Mouse (Mus musculus) hindbrain, postnatal 0 days (tissue): Measurements from ENCODE around the gene Chga. TPM values are rescaled to one million over a fixed set of nuclear protein-coding genes. Genes with fewer than 3 reads are reported as not detected.

Source experiments
- ATAC-seq: fragments of 200-750 bp; cut with Nextera tagmentation; 2 replicates; pipeline ENCODE4 v1.8.0; 2017; ENCODE audit warnings: mild to moderate bottlenecking, moderate TSS enrichment, moderate library complexity
- DNase-seq: peaks from one replicate; pipeline ENCODE4 v3.0.0-alpha.2; 2015; ENCODE audit warnings: low spot score
- H3K27ac ChIP-seq: fragments of 300-500 bp; sonication (generic); 2 replicates; pipeline ENCODE4 v1.5.1; 2014; ENCODE audit warnings: mild to moderate bottlenecking
- H3K27me3 ChIP-seq: fragments of 300-500 bp; sonication (generic); 2 replicates; pipeline ENCODE4 v1.6.1; 2014; ENCODE audit warnings: low read length, mixed read lengths; ENCODE audit not compliant: insufficient read depth
- H3K36me3 ChIP-seq: fragments of 300-500 bp; sonication (generic); 2 replicates; pipeline ENCODE4 v1.6.1; 2014; ENCODE audit warnings: low read length, mixed read lengths; ENCODE audit not compliant: insufficient read depth
- H3K4me1 ChIP-seq: fragments of 300-500 bp; sonication (generic); 2 replicates; pipeline ENCODE4 v1.6.1; 2014; ENCODE audit warnings: antibody characterized with exemption, low read length, mixed read lengths; ENCODE audit not compliant: insufficient read depth
- H3K4me2 ChIP-seq: fragments of 300-500 bp; sonication (generic); 2 replicates; pipeline ENCODE4 v1.6.1; 2014; ENCODE audit warnings: low read depth, mild to moderate bottlenecking, low read length, moderate library complexity, mixed read lengths
- H3K4me3 ChIP-seq: fragments of 300-500 bp; sonication (generic); 2 replicates; pipeline ENCODE4 v1.5.1; 2014; ENCODE audit warnings: low read length
- H3K9ac ChIP-seq: fragments of 300-500 bp; sonication (generic); replicated peaks from 2 replicates; pipeline ENCODE4 v1.6.1; 2014; ENCODE audit warnings: mild to moderate bottlenecking, low read length, moderate library complexity, mixed read lengths
- H3K9me3 ChIP-seq: fragments of 300-500 bp; sonication (generic); 2 replicates; pipeline ENCODE4 v1.6.1; 2016; ENCODE audit warnings: low read length, mixed read lengths
- CTCF ChIP-seq: IDR thresholded peaks from 2 replicates; pipeline ENCODE4 v1.5.1; 2016; ENCODE audit warnings: antibody characterized with exemption, control low read depth, low read depth
- WGBS: fragments of 180-500 bp; shearing (Covaris S2); extraction: QIAGEN DNeasy Blood & Tissue Kit; methylation state at CpG from one replicate; pipeline ENCODE4 v1.1.7; 2014; 5-methylcytosine and 5-hydroxymethylcytosine counted together
- polyA plus RNA-seq: library from polyadenylated mRNA; unstranded; fragments of >200 nt; fragmentation: Nextera tagmentation; extraction: Ambion mirVana; gene quantifications from 2 replicates; pipeline ENCODE4 v1.2.1, GENCODE M21; 2015
- total RNA-seq: library from RNA; depleted of rRNA; stranded (reverse); fragments of >200 nt; gene quantifications from 2 replicates; pipeline ENCODE4 v1.2.3, GENCODE M21; 2014

Chga gene
- total and polyA plus RNA-seq, 2 experiments from 2014 or later: 160 to 255 TPM

- 81% methylated on average over 4 of the region's 4 CpGs for WGBS
- no peaks in the 10 kb centered on the region for H3K36me3 ChIP-seq
- H3K4me2 ChIP-seq: no peak overlapping the region
- DNase-seq (no peak), ATAC-seq (no peak)
- H3K4me3 ChIP-seq: no peak overlapping the region
- no peak overlapping the region for H3K9ac ChIP-seq
- no peak for TF ChIP-seq CTCF
- H3K27ac ChIP-seq: no peak overlapping the region
- H3K27me3 ChIP-seq: no peaks in the 10 kb centered on the region
- no peaks in the 10 kb centered on the region for H3K9me3 ChIP-seq
- H3K4me1 ChIP-seq: peaks cover 1% of the 10 kb centered on the region; the same call in 1 of the 2 replicates
Observed at GRCm38 (mm10) chr12:102516151-102516550, 38.6 kb upstream of the Chga start.

- no peak overlapping the region for H3K4me2 ChIP-seq
- DNase-seq: no peak
- H3K9ac ChIP-seq: no peak overlapping the region
- H3K4me1 ChIP-seq: peaks cover 5% of the 10 kb centered on the region; the same call in 1 of the 2 replicates
- H3K9me3 ChIP-seq: no peaks in the 10 kb centered on the region
- no peak overlapping the region for H3K4me3 ChIP-seq
- H3K27ac ChIP-seq: no peak overlapping the region
- no peaks in the 10 kb centered on the region for H3K36me3 ChIP-seq
- no peaks in the 10 kb centered on the region for H3K27me3 ChIP-seq
- WGBS: 75% methylated on average over 13 of the region's 13 CpGs
- ATAC-seq: no peak
- TF ChIP-seq CTCF: no peak
Observed at GRCm38 (mm10) chr12:102517647-102518046, 37.1 kb upstream of the Chga start.

GRCm38 (mm10) chr12:102519929-102520720 lies 34.6 kb upstream of the Chga start:
- Histone ChIP-seq H3K9me3 (no peaks in the 10 kb centered on the region), H3K4me1 (peaks cover 5% of the 10 kb centered on the region; the same call in 1 of the 2 replicates), H3K36me3 (no peaks in the 10 kb centered on the region), H3K27ac (no peak overlapping the region), H3K9ac (no peak overlapping the region), H3K27me3 (no peaks in the 10 kb centered on the region), H3K4me3 (no peak overlapping the region), H3K4me2 (no peak overlapping the region)
- no peak for ATAC-seq
- WGBS: 86% methylated on average over 12 of the region's 12 CpGs
- no peak for TF ChIP-seq CTCF
- DNase-seq: no peak

- Histone ChIP-seq H3K4me2 (no peak overlapping the region), H3K9me3 (no peaks in the 10 kb centered on the region), H3K27ac (peak overlapping the region; percentile 68), H3K36me3 (no peaks in the 10 kb centered on the region), H3K4me3 (no peak overlapping the region), H3K27me3 (no peaks in the 10 kb centered on the region), H3K9ac (no peak overlapping the region), H3K4me1 (peaks cover 5% of the 10 kb centered on the region; the same call in 1 of the 2 replicates)
- DNase-seq: peak; percentile 75
- no peak for TF ChIP-seq CTCF
- 21% methylated on average over 13 of the region's 13 CpGs for WGBS
- ATAC-seq: peak; percentile 73
Observed at GRCm38 (mm10) chr12:102521777-102522319, 32.9 kb upstream of the Chga start.

- no peaks in the 10 kb centered on the region for H3K36me3 ChIP-seq
- no peaks in the 10 kb centered on the region for H3K27me3 ChIP-seq
- H3K4me1 ChIP-seq: peaks cover 5% of the 10 kb centered on the region; the same call in 1 of the 2 replicates
- H3K9ac ChIP-seq: no peak overlapping the region
- H3K4me3 ChIP-seq: no peak overlapping the region
- 49% methylated on average over 3 of the region's 3 CpGs for WGBS
- H3K4me2 ChIP-seq: no peak overlapping the region
- ATAC-seq: no peak
- H3K9me3 ChIP-seq: no peaks in the 10 kb centered on the region
- H3K27ac ChIP-seq: no peak overlapping the region
- no peak for DNase-seq
- TF ChIP-seq CTCF: no peak
Observed at GRCm38 (mm10) chr12:102524216-102524615, 30.6 kb upstream of the Chga start.

- 17% methylated on average over 6 of the region's 6 CpGs for WGBS
- no peak overlapping the region for H3K9ac ChIP-seq
Observed at GRCm38 (mm10) chr12:102524760-102525159, 30.0 kb upstream of the Chga start.

DNA sequence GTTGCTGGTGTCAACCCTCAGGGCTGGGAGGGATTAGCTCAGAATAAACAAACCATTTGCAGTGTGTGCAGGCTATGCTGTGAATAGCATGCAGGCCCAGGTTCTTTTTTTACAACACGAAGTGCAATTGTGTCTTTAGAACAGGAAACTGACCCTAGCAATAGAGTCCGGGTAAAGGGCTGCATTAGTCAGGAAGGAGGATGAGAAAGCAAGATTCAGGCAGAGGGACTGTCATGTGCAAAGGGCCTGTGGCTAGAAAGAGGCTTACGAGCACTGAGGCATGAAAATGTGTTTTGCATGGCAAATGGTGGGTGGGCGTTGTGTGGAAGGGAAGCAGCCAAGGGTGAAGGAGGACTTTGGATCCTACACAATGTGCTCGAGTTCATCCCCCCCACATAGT lies 26.8 kb upstream of the Chga start:
- Histone ChIP-seq H3K27ac (no peak overlapping the region), H3K36me3 (no peaks in the 10 kb centered on the region), H3K4me2 (no peak overlapping the region), H3K4me1 (no peaks in the 10 kb centered on the region), H3K4me3 (no peak overlapping the region), H3K9me3 (no peaks in the 10 kb centered on the region), H3K9ac (no peak overlapping the region), H3K27me3 (no peaks in the 10 kb centered on the region)
- DNase-seq (no peak), ATAC-seq (no peak)
- WGBS: 72% methylated on average over 5 of the region's 5 CpGs
- no peak for TF ChIP-seq CTCF

More at GRCm38 (mm10) chr12:102524760-102525159, 30.0 kb upstream of the Chga start:
- ATAC-seq: peak; percentile 46; the same call in 1 of the 2 replicates
- H3K4me2 ChIP-seq: no peak overlapping the region
- H3K4me1 ChIP-seq: peaks cover 5% of the 10 kb centered on the region; the same call in 1 of the 2 replicates
- TF ChIP-seq CTCF: peak; percentile 54
- no peak overlapping the region for H3K27ac ChIP-seq
- no peaks in the 10 kb centered on the region for H3K36me3 ChIP-seq
- no peaks in the 10 kb centered on the region for H3K27me3 ChIP-seq
- DNase-seq: peak; percentile 77
- no peaks in the 10 kb centered on the region for H3K9me3 ChIP-seq
- no peak overlapping the region for H3K4me3 ChIP-seq
